Mouse (Mus musculus) ovary, postnatal 10 days (tissue): Measurements from ENCODE around the gene Sec61a2.

Experiments used
- DNase-seq: peaks from one replicate; pipeline ENCODE4 v3.0.0; 2022; ENCODE audit warnings: low spot score

The Sec61a2 gene

GRCm38 (mm10) chr2:5894843-5895570 is at the start of gene Sec61a2:
Gene Sec61a2 (minus strand): TSS chr2:5895432.
- peak; percentile 100 for DNase-seq

GRCm38 (mm10) chr2:5943071-5943470 is 47.8 kb upstream of the Sec61a2 start:
- DNase-seq: no peak

GRCm38 (mm10) chr2:5942416-5943032 is 47.3 kb upstream of the Sec61a2 start, which contains the start of gene Dhtkd1:
Gene Dhtkd1 (minus strand): TSS chr2:5942792.
- DNase-seq: peak; percentile 18

DNA sequence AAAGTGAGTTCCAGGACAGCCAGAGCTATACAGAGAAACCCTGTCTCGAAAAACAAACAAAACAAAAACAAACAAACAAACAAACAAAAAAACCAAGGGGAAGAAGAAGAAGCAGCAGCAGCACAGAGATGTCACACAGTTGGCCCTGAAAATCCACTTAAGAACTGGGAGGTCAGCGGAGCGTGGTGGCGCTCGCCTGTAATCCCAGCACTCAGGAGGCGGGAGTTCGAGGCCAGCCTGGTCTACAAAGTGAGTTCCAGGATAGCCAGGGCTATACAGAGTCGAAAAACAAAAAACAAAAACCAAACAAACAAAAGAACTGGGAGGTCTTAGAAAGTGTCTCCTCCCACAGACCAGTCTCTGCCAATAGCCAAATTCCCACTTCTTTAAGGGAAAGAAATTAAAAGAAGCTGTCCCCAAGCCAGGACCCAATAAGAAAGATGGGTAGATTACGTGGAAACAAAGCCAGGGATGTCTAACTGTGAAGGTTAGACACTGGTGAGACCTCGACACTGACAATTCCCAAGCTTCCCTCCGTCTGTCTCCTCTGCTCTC is 46.7 kb upstream of the Sec61a2 start:
- DNase-seq: no peak

DNA sequence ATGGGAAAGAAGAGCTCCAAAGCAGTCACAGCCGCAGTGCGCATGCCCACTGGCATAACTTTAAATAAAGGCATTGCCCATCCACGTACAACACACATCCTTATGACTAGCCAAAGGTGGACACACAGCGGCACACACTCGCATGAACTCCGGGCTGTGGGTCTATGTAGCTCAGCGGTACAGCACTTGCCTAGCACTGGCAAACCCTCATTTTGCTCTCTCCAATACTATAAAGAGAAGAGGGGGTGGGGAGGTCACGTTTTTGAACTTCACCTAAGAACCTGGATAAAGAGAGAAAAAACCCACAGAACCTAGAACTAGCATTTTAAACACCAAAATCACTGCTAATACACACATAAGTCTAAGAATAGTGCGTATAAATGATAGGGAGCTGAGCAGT is 45.7 kb upstream of the Sec61a2 start:
- no peak for DNase-seq

- no peak for DNase-seq
These were observed 44.7 kb upstream of the Sec61a2 start for GRCm38 (mm10) chr2:5939911-5940310.

DNA sequence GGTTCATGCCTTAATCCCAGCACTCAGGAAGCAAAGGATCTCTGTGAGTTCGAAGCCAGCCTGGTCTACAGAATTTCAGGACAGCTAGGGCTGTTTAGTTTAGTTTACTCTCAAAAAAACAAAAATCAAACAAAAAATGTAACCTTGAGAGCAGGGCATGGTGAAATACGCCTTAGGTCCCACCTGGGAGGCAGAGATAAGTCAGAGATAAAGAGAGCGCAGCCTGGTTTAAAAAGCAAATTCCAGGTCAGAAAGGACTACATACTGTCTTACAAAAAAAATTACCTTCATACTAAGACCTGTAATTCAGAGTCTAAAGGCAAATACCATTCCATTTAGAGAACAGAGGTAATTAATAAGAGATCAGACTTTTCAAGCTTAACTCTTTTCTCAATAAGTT is 44.1 kb upstream of the Sec61a2 start:
- no peak for DNase-seq

DNA sequence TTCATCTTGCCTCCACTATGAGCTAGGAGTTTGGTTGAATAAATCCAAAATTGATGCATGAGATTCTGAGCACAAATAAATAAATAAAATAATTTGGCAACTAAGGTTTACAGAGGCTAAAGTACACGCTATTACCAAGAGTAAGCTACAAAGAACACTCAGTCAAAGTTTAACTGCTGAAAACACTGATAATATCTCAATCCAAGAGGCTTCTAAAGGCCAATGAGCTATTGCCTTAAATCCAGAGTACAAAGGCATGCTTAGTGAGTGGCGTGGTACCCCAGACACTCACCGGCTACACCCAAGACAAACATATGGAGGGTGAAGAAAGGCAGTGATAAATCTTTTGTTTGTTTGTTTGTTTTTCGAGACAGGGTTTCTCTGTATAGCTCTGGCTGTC is 41.3 kb upstream of the Sec61a2 start:
- DNase-seq: no peak

- no peak for DNase-seq
These were observed 40.8 kb upstream of the Sec61a2 start for GRCm38 (mm10) chr2:5936068-5936467.

DNA sequence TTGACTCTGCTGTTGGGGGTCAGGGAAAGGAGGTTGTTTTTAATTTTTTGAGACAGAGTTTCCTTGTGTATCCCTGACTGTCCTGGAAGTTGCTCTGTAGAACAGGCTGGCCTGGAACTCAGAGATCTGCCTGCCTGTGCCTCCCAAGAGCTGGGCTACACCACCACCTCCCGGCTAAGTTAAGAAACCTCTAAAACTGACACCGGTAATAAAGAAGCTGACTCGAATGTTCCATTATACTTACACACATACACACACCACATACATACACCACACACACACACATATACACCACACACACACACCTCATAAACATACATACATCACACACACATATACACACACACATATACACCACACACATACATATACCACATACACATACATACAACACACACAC is 39.7 kb upstream of the Sec61a2 start:
- no peak for DNase-seq

DNA sequence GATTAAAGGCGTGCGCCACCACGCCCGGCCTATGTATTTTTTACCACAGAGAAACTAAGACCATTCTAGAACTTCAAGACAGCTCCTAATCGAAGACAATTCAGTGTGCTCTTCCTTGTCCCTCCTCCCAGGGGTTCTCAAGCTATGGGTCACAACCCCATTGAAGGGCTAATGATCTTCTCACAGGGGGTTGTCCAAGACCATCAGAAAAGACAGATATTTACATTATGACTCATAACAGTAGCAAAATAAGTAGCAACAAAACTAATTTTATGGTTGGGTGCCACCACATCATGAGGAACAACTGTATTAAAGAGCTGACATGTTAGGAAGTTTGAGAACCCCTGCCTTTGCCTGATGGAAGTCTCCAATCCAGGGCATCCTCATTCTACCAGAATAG is 36.7 kb upstream of the Sec61a2 start:
- DNase-seq: no peak

GRCm38 (mm10) chr2:5930291-5931054 is 35.2 kb upstream of the Sec61a2 start:
- no peak for DNase-seq

- no peak for DNase-seq
These were observed 34.6 kb upstream of the Sec61a2 start for GRCm38 (mm10) chr2:5929793-5930192.

- DNase-seq: no peak
These were observed 32.2 kb upstream of the Sec61a2 start for GRCm38 (mm10) chr2:5927481-5927880.

DNA sequence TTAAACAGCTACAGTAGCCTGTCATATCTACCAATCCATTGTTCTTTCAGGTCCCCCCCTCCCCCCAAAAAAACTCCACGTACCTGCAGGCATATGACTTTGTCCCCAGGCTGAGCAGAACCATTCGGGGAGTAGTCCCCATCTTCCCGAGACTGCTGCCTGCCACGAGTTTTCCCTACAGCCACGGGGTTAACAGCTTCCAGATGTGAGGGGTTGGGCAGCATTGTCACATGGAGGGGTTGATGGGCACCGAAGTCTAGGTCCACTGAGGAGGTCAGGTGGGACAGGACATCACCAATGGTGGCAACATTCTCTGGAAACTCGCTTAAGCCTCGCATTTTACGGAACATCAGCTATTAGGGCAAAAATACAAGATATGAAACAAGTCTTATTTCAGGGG is 28.6 kb upstream of the Sec61a2 start:
- DNase-seq: no peak

DNA sequence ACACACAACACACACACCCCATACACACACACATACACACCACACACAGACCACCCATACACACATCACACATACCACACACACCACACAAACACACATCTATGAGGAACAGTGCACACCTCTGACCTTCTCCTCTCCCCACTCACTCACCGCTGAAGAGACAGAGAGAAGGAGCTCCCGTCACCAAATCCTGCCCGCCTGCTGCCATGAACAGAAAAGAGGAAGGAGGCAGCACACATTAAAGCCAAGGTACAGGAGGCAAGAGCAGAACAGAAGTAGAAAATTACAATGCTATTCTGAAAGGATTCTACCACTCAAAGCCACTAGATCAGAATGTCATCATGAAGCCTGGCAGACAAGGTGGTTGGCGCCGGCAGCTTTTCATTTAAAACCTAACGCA is 27.6 kb upstream of the Sec61a2 start:
- no peak for DNase-seq

DNA sequence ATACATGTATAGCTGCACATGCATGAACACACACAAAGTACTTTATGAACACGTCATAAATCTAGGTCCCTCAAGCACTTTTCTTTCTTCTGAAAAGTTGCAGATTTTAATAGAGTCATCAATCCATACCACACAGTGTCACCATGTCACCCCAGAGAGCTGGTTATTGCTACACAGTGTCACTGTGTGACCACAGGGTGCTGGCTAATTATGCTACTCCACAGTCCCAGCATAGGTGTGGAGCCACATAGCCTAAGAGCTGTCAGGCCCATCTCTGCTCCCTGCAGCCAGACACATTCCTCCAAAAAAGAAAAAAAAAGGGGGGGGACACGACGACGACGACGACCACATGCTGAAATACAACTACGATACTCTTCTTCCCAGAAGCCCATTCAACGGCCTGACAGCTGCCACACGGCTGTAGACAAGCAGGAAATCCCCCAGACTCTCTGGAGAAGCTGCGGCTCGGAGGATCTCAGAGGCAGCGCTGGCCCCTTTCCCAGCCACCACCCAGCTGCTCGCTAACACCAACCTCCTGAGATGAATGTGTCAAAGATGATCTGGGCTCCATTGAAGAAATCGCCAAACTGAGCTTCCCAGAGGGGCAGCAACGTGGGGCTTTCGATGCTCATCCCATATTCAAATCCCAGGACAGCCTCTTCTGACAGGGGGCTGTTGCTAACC is 16.2 kb upstream of the Sec61a2 start:
- no peak for DNase-seq

- DNase-seq: no peak
These were observed 11.4 kb upstream of the Sec61a2 start for GRCm38 (mm10) chr2:5906625-5907024.

DNA sequence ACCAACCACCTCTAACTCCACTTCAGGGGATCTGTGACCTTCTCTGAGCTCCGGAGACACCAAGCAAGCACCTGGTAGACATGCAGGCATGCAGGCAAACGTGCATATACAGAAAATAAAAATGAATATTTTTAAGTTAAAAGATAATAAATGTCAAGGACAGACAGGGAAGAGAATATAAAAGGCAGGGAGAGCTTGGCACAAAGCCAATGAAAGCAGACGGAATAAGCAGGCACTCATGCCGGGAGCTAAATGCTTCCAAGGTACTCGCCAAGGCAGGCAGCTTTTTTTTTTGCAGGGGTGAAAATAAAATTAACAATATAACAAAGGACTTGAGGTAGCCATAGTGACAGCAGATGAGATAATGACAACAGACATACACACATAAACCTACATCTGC is 10.9 kb upstream of the Sec61a2 start:
- no peak for DNase-seq

GRCm38 (mm10) chr2:5900145-5900544 is 4.9 kb upstream of the Sec61a2 start:
- no peak for DNase-seq

DNA sequence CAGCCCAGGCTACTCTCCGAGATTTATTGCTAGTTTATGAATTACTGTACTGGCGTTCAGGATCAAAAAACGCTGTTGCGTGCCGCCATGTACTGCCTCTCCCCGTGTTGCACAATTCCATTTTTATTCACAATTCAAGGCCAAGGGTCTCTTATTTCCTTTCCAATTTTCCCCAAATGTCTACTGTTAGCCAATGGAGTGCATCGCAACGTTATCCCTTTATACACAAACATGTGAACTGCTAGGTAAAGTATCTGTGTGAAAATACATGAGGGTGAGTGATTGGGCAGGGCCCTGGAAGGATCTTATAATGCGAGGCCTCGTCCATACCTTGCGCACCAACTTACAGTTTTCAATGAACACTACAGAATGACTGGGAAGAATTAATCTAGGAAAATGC is 936 bp downstream of the Sec61a2 start:
- DNase-seq: no peak

DNA sequence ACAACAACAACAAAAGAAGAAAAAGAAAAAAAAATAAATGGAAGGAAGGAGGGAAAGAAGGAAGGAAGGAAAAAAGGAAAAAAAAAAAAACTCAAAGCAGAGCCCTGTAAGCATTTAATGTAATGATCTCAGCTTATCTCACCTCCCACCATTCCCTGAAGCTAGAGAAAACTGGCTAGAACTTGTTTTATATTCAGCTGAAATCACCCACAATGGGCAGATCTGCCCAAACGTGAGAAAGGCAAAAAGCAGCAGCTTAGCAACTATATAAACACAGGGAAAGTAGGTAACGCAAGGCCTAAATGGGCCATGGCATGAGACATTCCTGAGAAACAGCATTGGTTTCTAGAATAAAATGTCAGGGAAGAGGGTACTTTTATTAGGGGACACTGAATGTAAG is 5.8 kb downstream of the Sec61a2 start:
- DNase-seq: no peak
